Mouse (Mus musculus) frontal cortex, adult 2 months (tissue): ENCODE measurements around the gene Kidins220. TPM values are rescaled to one million over a fixed set of nuclear protein-coding genes. Genes with fewer than 3 reads are reported as not detected.

Source experiments
- DNase-seq, 2 experiments: peaks; one replicate each; pipeline ENCODE4 v3.0.0; 2022; ENCODE audit warnings: low spot score in 1 of 2; ENCODE audit errors: extremely low spot score in 1 of 2
- polyA plus RNA-seq: library from polyadenylated mRNA; depleted of rRNA; stranded (reverse); fragments of >200 nt; gene quantifications from 2 replicates; pipeline ENCODE4 v1.2.3, GENCODE M21; 2012

Gene Kidins220
- polyA plus RNA-seq, 1 experiment: 221 TPM

GRCm38 (mm10) chr12:25083260-25084178, 108.8 kb downstream of the Kidins220 start:
- no peak for DNase-seq

GRCm38 (mm10) chr12:25086966-25087365, 112.2 kb downstream of the Kidins220 start:
- DNase-seq: no peak

- DNase-seq: no peak
Observed at GRCm38 (mm10) chr12:25089433-25089832, 114.7 kb downstream of the Kidins220 start.

- DNase-seq: peak; percentile 77 to 94
Observed at GRCm38 (mm10) chr12:25092027-25092704, 117.4 kb downstream of the Kidins220 start.

- no peak for DNase-seq
Observed at GRCm38 (mm10) chr12:25092751-25093211, 118.1 kb downstream of the Kidins220 start.

- no peak for DNase-seq
Observed at GRCm38 (mm10) chr12:25093241-25093774, 118.6 kb downstream of the Kidins220 start.

GRCm38 (mm10) chr12:25094621-25095521, 120.1 kb downstream of the Kidins220 start:
- DNase-seq: peak in 1 of 2 experiments; percentile 39

- no peak for DNase-seq
Observed at GRCm38 (mm10) chr12:25095538-25095937, 120.8 kb downstream of the Kidins220 start.

- DNase-seq: peak; percentile 97 to 99
Observed at GRCm38 (mm10) chr12:25095974-25096639, 121.4 kb downstream of the Kidins220 start.

- no peak for DNase-seq
Observed at GRCm38 (mm10) chr12:25096640-25097051, 121.9 kb downstream of the Kidins220 start.

GRCm38 (mm10) chr12:25097052-25097209, 122.2 kb downstream of the Kidins220 start, which contains the start of gene Id2:
Gene Id2, minus strand, starts transcription at chr12:25097140.
- no peak for DNase-seq

- DNase-seq: peak in 1 of 2 experiments; percentile 52
Observed at GRCm38 (mm10) chr12:25097210-25098160, 122.8 kb downstream of the Kidins220 start.

GRCm38 (mm10) chr12:25098161-25098550, 123.4 kb downstream of the Kidins220 start:
- DNase-seq: no peak

GRCm38 (mm10) chr12:25098561-25099312, 124.0 kb downstream of the Kidins220 start:
- peak; percentile 81 to 92 for DNase-seq

GRCm38 (mm10) chr12:25099313-25099562, 124.5 kb downstream of the Kidins220 start:
- DNase-seq: peak in 1 of 2 experiments; percentile 50

- DNase-seq: peak in 1 of 2 experiments; percentile 36
Observed at GRCm38 (mm10) chr12:25099563-25100408, 125.1 kb downstream of the Kidins220 start.

- peak; percentile 49 to 61 for DNase-seq
Observed at GRCm38 (mm10) chr12:25100411-25101217, 125.9 kb downstream of the Kidins220 start.
